Mouse (Mus musculus): ENCODE measurements around the gene Kcnj14.

GRCm38 (mm10) chr7:45796950-45797349 lies 27.6 kb downstream of the Kcnj14 start:
- TF ChIP-seq TAL1 (IDR thresholded peaks at IDR 0.05; ENCODE audit: low read length) = peak; percentile 72
- peak; percentile 81 for TF ChIP-seq GATA1 (IDR thresholded peaks at IDR 0.05; ENCODE audit: low read length)

Measured in erythroblast, embryonic 14.5 days (primary cell).